Comparison of ENCODE assay signal across 1 mouse cellular context in genomic region chr8:106074659-106075058, GRCm38 (mm10).
A peak's percentile ranks its signal among the peaks of the same experiment; 100 is the strongest.
TF ChIP-seq lines count a peak whose summit lies in the region.

No protein-coding gene starts in this region.

TF ChIP-seq in CH12.LX, 34 proteins besides CTCF, POLR2A, EP300 and RAD21 (continued from another document):
- TF ChIP-seq USF2 (conservative IDR thresholded peaks at IDR 0.05; ENCODE audit: low read depth, low read length) = no peak
- peak; percentile 48; the same call in 1 of the 2 replicates for TF ChIP-seq SIN3A (IDR thresholded peaks at IDR 0.05; ENCODE audit: low read length)
- peak; percentile 81 for TF ChIP-seq CHD1 (IDR thresholded peaks at IDR 0.05; ENCODE audit: low read depth, low read length)
TF ChIP-seq in CH12.LX: peak in this region for 3.
